Mouse (Mus musculus) CH12.LX (cell line): ENCODE measurements around the gene Depdc1b. TPM values are rescaled to one million over a fixed set of nuclear protein-coding genes. Genes with fewer than 3 reads are reported as not detected.

Source experiments
- DNase-seq: peaks from one replicate; pipeline ENCODE4 v3.0.0-alpha.2; 2013; ENCODE audit errors: extremely low read depth
- H3K27ac ChIP-seq: 2 replicates; pipeline ENCODE4 v1.5.1; 2012; ENCODE audit warnings: low read depth, mild to moderate bottlenecking, control low read depth, moderate library complexity; ENCODE audit not compliant: insufficient read depth
- H3K27me3 ChIP-seq: replicated peaks from 2 replicates; pipeline ENCODE3; 2012; ENCODE audit warnings: inconsistent platforms
- H3K36me3 ChIP-seq, 2 experiments: replicated peaks in 1 of 2; 2 replicates each; pipeline versions ENCODE3 to v1.6.1; 2012; ENCODE audit warnings: inconsistent platforms in 1 of 2, low read length in 1 of 2, mild to moderate bottlenecking in 1 of 2, mixed read lengths in 1 of 2, moderate library complexity in 1 of 2; ENCODE audit not compliant: control insufficient read depth in 1 of 2, insufficient read depth in 1 of 2
- H3K4me1 ChIP-seq, 2 experiments: 2 replicates each; pipeline ENCODE4 v1.6.1; 2012; ENCODE audit warnings: inconsistent platforms in 1 of 2, moderate library complexity in 1 of 2; ENCODE audit not compliant: insufficient read depth in 2 of 2, control insufficient read depth in 1 of 2
- H3K4me2 ChIP-seq: 2 replicates; pipeline ENCODE4 v1.6.1; 2012; ENCODE audit warnings: low read depth, mild to moderate bottlenecking, control low read depth; ENCODE audit not compliant: poor library complexity, insufficient read depth, severe bottlenecking
- H3K4me3 ChIP-seq, 3 experiments: fragments of 150-350 bp in 1 of 3; sonication (generic) in 1 of 3; replicated peaks in 1 of 3; 2 replicates each; pipeline versions ENCODE3 to v1.5.1; 2011 to 2012; ENCODE audit warnings: low read depth in 2 of 3, low read length in 2 of 3, mild to moderate bottlenecking in 2 of 3, moderate library complexity in 2 of 3, control low read depth in 1 of 3, improper control_type of control experiment in 1 of 3, inconsistent platforms in 1 of 3, mixed read lengths in 1 of 3; ENCODE audit not compliant: poor library complexity in 1 of 3
- H3K79me2 ChIP-seq: replicated peaks from 2 replicates; pipeline ENCODE4 v1.6.1; 2012; ENCODE audit warnings: mild to moderate bottlenecking, moderate library complexity; ENCODE audit not compliant: control insufficient read depth, poor library complexity, insufficient read depth, severe bottlenecking; ENCODE audit errors: extremely low read depth
- H3K9ac ChIP-seq: 2 replicates; pipeline ENCODE4 v1.6.1; 2012; ENCODE audit warnings: low read depth, mild to moderate bottlenecking, control low read depth, moderate library complexity; ENCODE audit not compliant: insufficient read depth
- H3K9me3 ChIP-seq: replicated peaks from 2 replicates; pipeline ENCODE3; 2012; ENCODE audit warnings: low read length, inconsistent platforms, mixed read lengths
- CHD1 ChIP-seq: IDR thresholded peaks from 2 replicates; pipeline ENCODE4 v1.6.1; 2012; ENCODE audit warnings: low read depth, low read length, improper control_type of control experiment, inconsistent platforms
- E2F4 ChIP-seq: IDR thresholded peaks from 2 replicates; pipeline ENCODE4 v1.6.1; 2011; ENCODE audit warnings: low read depth, low read length, improper control_type of control experiment; ENCODE audit not compliant: insufficient replicate concordance
- GABPA ChIP-seq: IDR thresholded peaks from 2 replicates; pipeline ENCODE4 v1.6.1; 2012; ENCODE audit warnings: low read depth, low read length, improper control_type of control experiment, inconsistent platforms; ENCODE audit not compliant: insufficient replicate concordance
- IRF4 ChIP-seq: IDR thresholded peaks from 2 replicates; pipeline ENCODE4 v1.6.1; 2014; ENCODE audit warnings: low read depth, mild to moderate bottlenecking, inconsistent platforms, low read length, improper control_type of control experiment
- JUN ChIP-seq: IDR thresholded peaks from 2 replicates; pipeline ENCODE4 v1.6.1; 2011; ENCODE audit warnings: low read depth, mild to moderate bottlenecking, low read length, improper control_type of control experiment, moderate library complexity; ENCODE audit not compliant: insufficient read depth
- KAT2A ChIP-seq: IDR thresholded peaks from 2 replicates; pipeline ENCODE4 v1.6.1; 2012; ENCODE audit warnings: low read length, improper control_type of control experiment, inconsistent platforms; ENCODE audit not compliant: insufficient replicate concordance
- MAFK ChIP-seq: IDR thresholded peaks from 2 replicates; pipeline ENCODE4 v1.6.1; 2011; ENCODE audit warnings: low read length, improper control_type of control experiment; ENCODE audit not compliant: insufficient replicate concordance
- MAZ ChIP-seq: IDR thresholded peaks from 2 replicates; pipeline ENCODE4 v1.6.1; 2012; ENCODE audit warnings: low read depth, mild to moderate bottlenecking, inconsistent platforms, low read length, improper control_type of control experiment, moderate library complexity
- MEF2A ChIP-seq: IDR thresholded peaks from 2 replicates; pipeline ENCODE4 v1.6.1; 2014; ENCODE audit warnings: low read depth, mild to moderate bottlenecking, inconsistent platforms, low read length, improper control_type of control experiment, borderline replicate concordance
- MXI1 ChIP-seq: IDR thresholded peaks from 2 replicates; pipeline ENCODE4 v1.6.1; 2011; ENCODE audit warnings: mild to moderate bottlenecking, low read depth, low read length, improper control_type of control experiment
- NELFE ChIP-seq: IDR thresholded peaks from 2 replicates; pipeline ENCODE4 v1.6.1; 2011; ENCODE audit warnings: low read depth, low read length, improper control_type of control experiment
- PAX5 ChIP-seq: IDR thresholded peaks from 2 replicates; pipeline ENCODE4 v1.6.1; 2012; ENCODE audit warnings: low read length, inconsistent platforms, mixed read lengths
- SMC3 ChIP-seq: IDR thresholded peaks from 2 replicates; pipeline ENCODE4 v1.6.1; 2011; ENCODE audit warnings: low read depth, low read length, improper control_type of control experiment
- ZC3H11A ChIP-seq: IDR thresholded peaks from 2 replicates; pipeline ENCODE4 v1.6.1; 2012; ENCODE audit warnings: low read depth, mild to moderate bottlenecking, inconsistent platforms, low read length, improper control_type of control experiment
- ZKSCAN1 ChIP-seq: IDR thresholded peaks from 2 replicates; pipeline ENCODE4 v1.6.1; 2012; ENCODE audit warnings: low read depth, inconsistent platforms, low read length, improper control_type of control experiment, borderline replicate concordance
- dilution Hi-C: fragments of 300-500 bp; cut with MboI; formaldehyde crosslinking; loops from 2 replicates; pipeline ENCODE4 v1.14.3; 2020; ENCODE audit warnings: low sequenced_read_pairs; ENCODE audit not compliant: extremely low pct_unique_long_range_greater_than_20kb, extremely low pct_ligation_motif_present
- in situ Hi-C: fragments of 300-500 bp; cut with MboI; formaldehyde crosslinking; loops from 3 replicates; pipeline ENCODE4 v1.14.3; 2019; ENCODE audit warnings: low sequenced_read_pairs, low pct_ligation_motif_present, low pct_unique_long_range_greater_than_20kb, mixed read lengths
- polyA plus RNA-seq: library from polyadenylated mRNA; unstranded; fragments of >175 nt; gene quantifications from 2 replicates; pipeline ENCODE4 v1.2.1, GENCODE M21; 2012; ENCODE audit warnings: low read depth; ENCODE audit not compliant: insufficient read length
- total RNA-seq, 2 experiments: library from RNA; depleted of rRNA; stranded (reverse); fragments of 300-350 nt in 1 of 2; fragments of >200 nt in 1 of 2; gene quantifications; 2 replicates each; pipeline ENCODE4 v1.2.3; 2012 to 2014

Depdc1b gene
- total and polyA plus RNA-seq, 3 experiments = 11.1 to 17.8 (median 15.7) TPM

GRCm38 (mm10) chr13:108358228-108358627, 42.1 kb downstream of the Depdc1b start:
- in situ Hi-C loops = no loop called here
- dilution Hi-C loops = no loop called here
- no peak overlapping the region for H3K27ac ChIP-seq
- no peaks in the 10 kb centered on the region for H3K79me2 ChIP-seq
- TF ChIP-seq SMC3 (no peak), MEF2A (no peak), MAFK (no peak), NELFE (no peak), MAZ (no peak), PAX5 (no peak), MXI1 (no peak), ZC3H11A (no peak), CHD1 (no peak), KAT2A (no peak), JUN (no peak)
- peak; percentile 39 for DNase-seq
- H3K27me3 ChIP-seq = no peaks in the 10 kb centered on the region
- H3K9me3 ChIP-seq = no peaks in the 10 kb centered on the region
- H3K4me1 ChIP-seq = peaks cover 0 to 18% of the 10 kb centered on the region in 2 experiments; a peak in 2 of 4 replicates
- H3K4me2 ChIP-seq = no peak overlapping the region
- no peak overlapping the region for H3K4me3 ChIP-seq
- peaks cover 0 to 25% of the 10 kb centered on the region in 2 experiments for H3K36me3 ChIP-seq
- no peak overlapping the region for H3K9ac ChIP-seq

- no peak for TF ChIP-seq E2F4
- no peak for TF ChIP-seq IRF4
- no peak for TF ChIP-seq ZKSCAN1
- no peak for TF ChIP-seq GABPA
- TF ChIP-seq NELFE = no peak
- no peak for DNase-seq
- Histone ChIP-seq H3K36me3 (peaks cover 3 to 61% of the 10 kb centered on the region in 2 experiments), H3K4me3 (no peak overlapping the region), H3K27me3 (no peaks in the 10 kb centered on the region), H3K4me1 (no peaks in the 10 kb centered on the region), H3K9me3 (no peaks in the 10 kb centered on the region), H3K9ac (no peak overlapping the region), H3K79me2 (no peaks in the 10 kb centered on the region), H3K4me2 (no peak overlapping the region), H3K27ac (no peak overlapping the region)
- in situ Hi-C loops = no loop called here
- dilution Hi-C loops = no loop called here
Measured at GRCm38 (mm10) chr13:108367496-108367895, 51.4 kb downstream of the Depdc1b start.
